Mouse (Mus musculus) gastrocnemius, postnatal 10 days (tissue): ENCODE results near the gene Zbtb49. TPM values are rescaled to one million over a fixed set of nuclear protein-coding genes. Genes with fewer than 3 reads are reported as not detected.

Experiments
- DNase-seq: peaks from one replicate; pipeline ENCODE4 v3.0.0; 2021; ENCODE audit warnings: mixed read lengths
- long read RNA-seq, 2 experiments: library from polyadenylated mRNA; stranded (forward); transcript quantifications; one replicate each; pipeline ENCODE4 v2.0.0; 2021
- total RNA-seq, 2 experiments: library from RNA; stranded (reverse); gene quantifications; 2 replicates each; pipeline ENCODE4 v1.2.3; 2021

Gene Zbtb49
- 1 to 10 TPM; 3.7 to 6.3 TPM for total RNA-seq
- long read RNA-seq, experiment 1, partial matches to known transcripts, result 0 of 6 reads
- long read RNA-seq, experiment 1, other reads (novel, unspliced or antisense), result 4 of 6 reads
- long read RNA-seq, experiment 2, partial matches to known transcripts, result 0 of 3 reads
- long read RNA-seq, experiment 2, other reads (novel, unspliced or antisense), result 1 of 3 reads

DNA sequence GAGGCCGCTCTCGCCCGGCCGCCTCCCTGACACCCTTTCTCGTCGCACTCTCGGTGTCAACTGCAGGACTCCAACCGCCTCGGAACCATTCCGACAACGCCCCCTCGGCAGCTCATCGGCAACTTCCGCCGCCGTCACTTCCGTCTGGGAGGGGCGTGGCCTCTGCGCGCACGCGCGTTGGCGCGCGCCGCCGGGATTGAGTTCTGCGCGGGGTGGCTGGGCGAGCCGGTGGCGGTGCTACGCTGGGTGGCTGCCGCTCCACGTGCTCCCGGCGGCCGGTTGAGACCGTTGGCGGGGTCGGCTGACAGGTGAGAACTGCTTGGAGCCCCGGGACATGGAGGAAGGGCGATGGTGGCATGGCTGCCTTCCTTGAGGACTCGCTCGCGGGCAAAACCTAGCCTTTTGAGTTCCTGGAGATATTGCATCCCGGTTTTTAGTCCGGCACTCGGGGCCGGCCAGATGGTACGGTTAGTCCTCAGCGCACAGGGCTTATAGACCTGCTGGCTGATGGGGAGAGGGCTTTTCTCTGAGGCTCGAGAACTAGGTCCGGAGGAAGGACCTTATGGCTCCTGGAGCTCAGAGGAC is at the start of gene Zbtb49, which contains the start of gene Lyar:
TSS of gene Zbtb49 (minus strand) at position 130 of the 585 bp plus-strand sequence.
TSS of gene Lyar (plus strand) at position 143 of the 585 bp plus-strand sequence.
- peak; percentile 97 for DNase-seq

DNA sequence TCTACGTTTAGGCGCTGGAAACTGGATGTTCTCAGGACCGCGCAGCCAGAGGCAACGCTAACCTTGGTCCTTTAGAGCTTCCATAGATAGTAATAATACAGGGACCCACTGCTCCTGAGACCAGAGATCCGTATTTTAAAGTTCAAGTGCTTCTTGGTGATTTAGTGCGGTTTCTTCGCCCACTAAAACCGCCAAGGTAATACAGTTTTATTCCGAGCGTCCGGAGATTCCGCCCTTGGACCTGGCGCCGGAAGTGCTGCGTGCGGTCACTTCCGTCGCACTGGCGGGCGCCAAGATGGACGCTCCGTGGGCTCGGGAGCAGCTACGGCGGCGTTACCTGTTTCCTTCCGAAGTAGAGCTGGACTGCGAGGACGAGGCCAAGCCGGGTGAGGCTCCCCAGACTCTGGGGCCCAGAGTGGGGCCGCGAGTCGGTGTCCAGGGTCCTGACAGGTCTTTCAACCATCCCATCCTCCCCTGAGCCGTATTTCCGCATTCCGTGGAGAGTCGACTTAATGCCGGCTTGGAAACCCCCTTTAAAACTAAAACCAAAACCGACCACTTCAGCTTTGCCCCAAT is 39.9 kb upstream of the Zbtb49 start, which contains the start of gene Tmem128:
TSS of gene Tmem128 (plus strand) at position 79 of the 576 bp plus-strand sequence.
- peak; percentile 66 for DNase-seq

DNA sequence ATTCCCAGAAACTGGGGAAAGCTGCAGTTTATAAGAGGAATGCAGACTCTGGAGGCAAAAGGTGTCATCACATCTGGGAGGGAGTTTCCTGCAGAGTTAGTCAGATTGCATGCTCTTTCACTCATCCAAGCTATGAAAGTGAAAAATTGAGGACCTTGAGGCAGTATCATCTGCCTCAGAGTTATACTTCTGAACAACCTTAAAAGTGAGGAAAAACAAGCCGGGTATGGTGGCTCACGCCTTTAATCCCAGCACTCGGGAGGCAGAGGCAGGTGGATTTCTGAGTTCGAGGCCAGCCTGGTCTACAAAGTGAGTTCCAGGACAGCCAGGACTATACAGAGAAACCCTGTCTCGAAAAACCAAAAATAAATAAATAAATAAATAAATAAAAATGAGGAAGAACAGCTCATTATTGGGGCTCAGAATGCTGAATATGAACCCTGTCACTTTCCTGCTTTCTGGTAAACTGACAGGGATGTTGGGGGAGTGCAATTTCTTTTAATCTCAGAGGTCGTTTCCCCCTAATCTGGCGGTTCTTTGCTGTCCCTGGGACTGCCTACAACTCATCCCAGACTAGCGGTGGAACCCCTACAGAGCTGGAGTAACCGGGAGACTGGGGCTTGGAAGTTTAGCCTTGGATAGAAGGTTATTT is 39.3 kb upstream of the Zbtb49 start:
- DNase-seq, result no peak

DNA sequence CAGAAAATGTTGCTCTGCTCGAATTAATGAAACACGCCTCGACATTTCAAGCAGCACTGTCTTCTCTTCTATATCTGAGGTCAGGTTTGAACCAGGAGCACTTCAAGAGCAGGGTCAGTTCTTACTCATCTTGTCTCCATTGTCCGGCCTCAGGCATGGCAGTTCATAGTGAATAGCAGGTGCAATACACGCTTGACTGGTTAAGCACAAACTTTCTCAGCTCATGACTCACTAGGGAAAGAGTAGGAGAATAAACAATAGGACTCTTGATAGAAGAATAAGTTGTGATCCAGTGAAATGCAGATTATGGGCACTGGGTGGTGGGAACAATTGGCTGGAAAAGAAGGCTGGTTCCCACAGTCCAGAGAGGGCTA is 38.5 kb upstream of the Zbtb49 start:
- DNase-seq, result no peak

DNA sequence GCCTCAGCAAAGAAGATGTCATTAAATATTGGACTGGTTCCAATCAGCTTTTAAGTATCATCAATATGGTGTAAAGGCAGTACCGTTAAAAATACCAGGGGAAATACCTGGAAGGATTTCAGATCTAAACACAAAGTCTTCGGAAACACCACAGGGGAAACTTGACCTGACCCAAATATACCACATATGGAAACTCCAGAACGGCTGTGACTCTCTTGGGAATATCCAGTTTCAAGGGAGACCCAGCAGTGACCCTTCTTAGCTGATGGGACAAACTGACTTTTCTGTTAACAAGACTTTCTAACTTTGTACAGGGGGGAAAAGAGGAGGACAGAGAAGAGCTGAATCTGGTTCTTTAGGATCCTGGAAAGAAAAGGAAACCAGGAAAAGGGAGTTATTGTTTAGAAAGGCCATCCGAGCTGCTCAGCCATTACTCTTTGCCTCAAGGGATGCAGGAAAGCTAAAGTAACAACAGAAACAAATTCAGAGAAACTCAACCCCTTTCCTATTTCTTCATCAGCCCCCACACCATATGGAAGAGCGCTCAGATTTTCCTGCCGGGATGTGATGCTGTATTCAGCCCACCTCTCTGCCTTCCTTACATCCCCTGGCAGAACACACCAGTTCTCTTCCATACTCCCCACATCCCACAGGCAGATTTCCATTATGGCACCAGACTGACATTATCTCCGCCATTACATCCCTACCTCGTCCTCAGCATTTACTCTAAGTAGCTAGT is 37.9 kb upstream of the Zbtb49 start:
- DNase-seq, result no peak

- no peak for DNase-seq
These were observed 36.3 kb upstream of the Zbtb49 start for GRCm38 (mm10) chr5:38256551-38256950.

DNA sequence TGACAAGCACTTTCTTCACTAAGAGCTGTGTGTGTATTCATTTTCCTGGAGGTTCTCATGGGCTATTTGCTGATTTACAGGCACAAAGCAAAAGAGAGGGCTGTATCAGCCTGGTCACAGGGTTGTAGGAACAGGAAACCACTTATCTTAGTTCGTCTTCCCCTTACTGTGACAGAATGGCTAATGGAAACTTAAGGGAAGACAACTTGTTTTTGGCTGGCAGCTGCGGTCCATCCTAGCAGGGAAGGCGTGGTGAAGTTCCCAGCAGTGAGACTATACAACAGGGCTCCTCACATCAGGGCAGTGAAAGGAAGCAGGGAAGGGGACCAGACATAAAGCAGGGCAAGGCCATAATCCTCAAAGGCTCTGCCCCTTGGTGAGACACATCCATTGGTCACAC is 35.4 kb upstream of the Zbtb49 start:
- no peak for DNase-seq

GRCm38 (mm10) chr5:38255195-38255594 is 34.9 kb upstream of the Zbtb49 start:
- no peak for DNase-seq

- DNase-seq, result no peak
These were observed 21.7 kb upstream of the Zbtb49 start for GRCm38 (mm10) chr5:38241966-38242365.

DNA sequence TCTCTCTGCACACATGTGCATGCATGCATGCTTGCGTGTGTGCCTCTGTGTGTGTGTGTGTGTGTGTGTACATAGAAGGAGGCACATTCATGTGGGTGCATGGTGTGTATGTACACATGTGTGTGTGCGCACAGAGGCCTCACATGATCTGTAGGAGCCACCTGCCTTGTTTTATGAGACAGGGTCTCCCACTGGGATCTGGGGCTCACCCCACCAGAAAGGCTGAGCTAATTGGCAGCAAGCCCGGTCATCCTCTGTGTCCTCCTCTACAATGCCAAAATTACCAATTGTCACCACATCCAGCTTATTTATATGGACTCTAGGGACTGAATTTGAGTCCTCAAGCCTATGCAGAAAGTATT is 21.2 kb upstream of the Zbtb49 start:
- DNase-seq, result no peak

- DNase-seq, result no peak
These were observed 20.6 kb upstream of the Zbtb49 start for GRCm38 (mm10) chr5:38240727-38241472.

DNA sequence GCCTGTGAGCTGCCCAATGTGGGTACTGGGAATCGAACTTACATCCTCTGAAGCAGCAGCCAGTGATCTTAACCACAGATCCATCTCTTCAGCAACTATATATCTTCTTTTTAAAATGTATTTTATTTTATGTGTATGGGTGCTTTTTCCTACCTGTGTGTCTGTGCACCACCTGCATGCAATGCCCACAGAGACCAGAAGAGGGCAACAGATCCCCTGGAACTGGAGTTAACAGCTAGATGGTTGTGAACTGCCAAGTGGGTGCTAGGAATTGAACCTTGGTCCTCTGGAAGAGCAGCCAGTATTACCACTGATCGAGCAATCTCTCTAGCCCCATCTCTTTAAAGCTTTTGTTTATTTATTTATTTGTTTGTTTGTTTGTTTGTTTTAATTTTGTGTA is 16.4 kb upstream of the Zbtb49 start:
- DNase-seq, result no peak

- peak; percentile 59 for DNase-seq
These were observed 15.2 kb upstream of the Zbtb49 start for GRCm38 (mm10) chr5:38235422-38235821.

- no peak for DNase-seq
These were observed 418 bp downstream of the Zbtb49 start for GRCm38 (mm10) chr5:38219771-38220307.

- no peak for DNase-seq
These were observed 7.2 kb downstream of the Zbtb49 start for GRCm38 (mm10) chr5:38213009-38213408.

DNA sequence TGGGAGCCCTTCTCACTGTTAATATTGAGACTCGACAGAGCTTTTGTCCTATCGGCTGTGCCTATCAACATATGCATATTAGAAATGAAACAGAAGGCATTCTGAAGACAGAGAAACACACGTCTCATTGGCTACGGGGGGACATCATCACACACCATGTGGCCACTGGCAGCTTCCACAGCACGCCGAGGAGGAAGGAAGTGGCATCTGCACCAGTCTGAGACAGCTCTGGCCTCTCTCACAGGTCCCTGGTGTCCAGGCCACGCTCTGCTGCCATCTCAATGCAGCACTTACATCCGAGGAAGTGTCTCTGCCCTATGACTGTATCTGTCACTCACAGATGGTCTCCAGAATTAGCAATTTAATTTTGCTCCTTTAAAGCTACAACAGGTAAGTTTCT is 8.6 kb downstream of the Zbtb49 start:
- no peak for DNase-seq

DNA sequence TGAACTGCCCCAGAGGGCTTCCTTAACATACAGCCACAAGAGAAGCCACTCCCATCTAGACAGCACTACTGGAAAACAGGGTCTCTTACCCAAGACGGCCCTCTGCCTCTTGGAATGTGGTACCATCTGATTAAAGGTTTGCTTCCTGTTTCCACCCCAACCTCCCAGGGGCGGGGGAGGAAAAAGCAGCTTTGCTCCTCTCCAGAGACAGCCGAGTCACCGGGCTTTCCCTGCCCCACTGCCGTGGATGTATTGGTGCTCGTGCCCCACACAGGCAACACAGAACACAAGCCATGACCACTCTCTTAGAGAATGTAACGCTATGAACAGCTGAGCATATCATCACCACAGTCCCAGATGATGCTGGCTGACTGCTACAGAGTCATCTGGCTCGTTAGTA is 11.3 kb downstream of the Zbtb49 start:
- no peak for DNase-seq

- DNase-seq, result no peak
These were observed 14.9 kb downstream of the Zbtb49 start for GRCm38 (mm10) chr5:38205303-38205726.

- no peak for DNase-seq
These were observed 20.6 kb downstream of the Zbtb49 start for GRCm38 (mm10) chr5:38199686-38200085.

GRCm38 (mm10) chr5:38197482-38197823 is 22.8 kb downstream of the Zbtb49 start:
- DNase-seq, result peak; percentile 83

DNA sequence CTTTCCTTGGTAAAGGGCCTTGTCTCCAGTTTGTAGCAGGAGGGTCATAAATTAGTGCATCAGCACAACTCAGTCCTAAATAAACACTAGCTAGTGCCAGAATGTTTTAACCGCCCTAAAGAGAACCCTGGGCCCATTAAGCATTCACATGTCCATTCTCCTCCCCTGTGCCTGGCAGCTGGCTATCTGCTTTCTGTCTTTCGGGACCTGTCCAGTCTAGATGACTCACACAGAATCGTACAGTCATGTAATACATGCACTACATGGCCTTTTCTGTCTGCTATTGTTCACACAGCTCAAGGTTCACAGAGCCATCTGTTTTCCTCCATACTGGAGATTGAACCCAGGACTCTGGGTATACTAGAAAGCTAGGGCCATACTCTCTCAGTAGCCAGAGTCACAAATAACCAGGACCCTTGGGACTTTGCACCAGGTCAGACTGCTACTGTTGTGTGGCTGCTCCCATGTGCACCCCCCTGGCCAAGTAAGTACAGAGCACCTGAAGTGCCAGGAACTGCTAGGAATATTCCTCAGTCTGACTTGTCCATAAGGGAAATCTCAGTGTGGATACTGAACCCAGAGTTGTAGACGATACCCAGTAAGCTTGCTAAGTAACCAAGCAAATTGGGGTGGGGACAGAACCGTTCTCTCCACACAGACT is 23.3 kb downstream of the Zbtb49 start:
- DNase-seq, result no peak
